Mouse (Mus musculus) MEL (cell line): ENCODE results near the gene Pla2g1b. TPM values are rescaled to one million over a fixed set of nuclear protein-coding genes. Genes with fewer than 3 reads are reported as not detected.
A peak's percentile ranks its signal among the peaks of the same experiment; 100 is the strongest.

ENCODE experiments used
- DNase-seq: peaks from one replicate; pipeline ENCODE4 v3.0.0; 2011; ENCODE audit warnings: low read depth, low spot score
- H3K27ac ChIP-seq: 2 replicates; pipeline ENCODE4 v1.5.1; 2012; ENCODE audit warnings: low read depth, mild to moderate bottlenecking, control low read depth, low read length, moderate library complexity; ENCODE audit not compliant: control insufficient read depth
- H3K27me3 ChIP-seq, 2 experiments: fragments of 150-350 bp in 1 of 2; sonication (generic) in 1 of 2; 2 replicates each; pipeline ENCODE4 v1.6.1; 2012; ENCODE audit warnings: low read length in 2 of 2, mild to moderate bottlenecking in 2 of 2, improper control_type of control experiment in 1 of 2, moderate library complexity in 1 of 2; ENCODE audit not compliant: insufficient read depth in 2 of 2, control insufficient read depth in 1 of 2
- H3K36me3 ChIP-seq, 2 experiments: 2 replicates each; pipeline ENCODE4 v1.6.1; 2012 to 2014; ENCODE audit warnings: low read length in 2 of 2, improper control_type of control experiment in 1 of 2, inconsistent platforms in 1 of 2, mild to moderate bottlenecking in 1 of 2; ENCODE audit not compliant: insufficient read depth in 2 of 2, control insufficient read depth in 1 of 2
- H3K4me1 ChIP-seq, 2 experiments: fragments of 150-350 bp in 1 of 2; sonication (generic) in 1 of 2; 2 replicates each; pipeline ENCODE4 v1.6.1; 2012; ENCODE audit warnings: low read length in 2 of 2, improper control_type of control experiment in 1 of 2, mild to moderate bottlenecking in 1 of 2; ENCODE audit not compliant: insufficient read depth in 2 of 2, control insufficient read depth in 1 of 2
- H3K4me3 ChIP-seq, 2 experiments: fragments of 150-350 bp in 1 of 2; sonication (generic) in 1 of 2; 2 replicates each; pipeline ENCODE4 v1.5.1; 2012; ENCODE audit warnings: low read depth in 2 of 2, low read length in 2 of 2, mild to moderate bottlenecking in 2 of 2, moderate library complexity in 2 of 2, control low read depth in 1 of 2, improper control_type of control experiment in 1 of 2; ENCODE audit not compliant: control insufficient read depth in 1 of 2, insufficient read depth in 1 of 2
- H3K79me2 ChIP-seq: 2 replicates; pipeline ENCODE4 v1.6.1; 2012; ENCODE audit warnings: mild to moderate bottlenecking, low read length, moderate library complexity; ENCODE audit not compliant: control insufficient read depth, poor library complexity, insufficient read depth
- H3K9ac ChIP-seq: 2 replicates; pipeline ENCODE4 v1.6.1; 2012; ENCODE audit warnings: low read depth, mild to moderate bottlenecking, control low read depth, low read length, moderate library complexity; ENCODE audit not compliant: control insufficient read depth, poor library complexity, severe bottlenecking
- H3K9me3 ChIP-seq: fragments of 150-350 bp; sonication (generic); replicated peaks from 2 replicates; pipeline ENCODE4 v1.6.1; 2012; ENCODE audit warnings: mild to moderate bottlenecking, low read length, improper control_type of control experiment, moderate library complexity; ENCODE audit not compliant: insufficient read depth
- CHD2 ChIP-seq: IDR thresholded peaks from 2 replicates; pipeline ENCODE4 v1.6.1; 2011; ENCODE audit warnings: low read length, improper control_type of control experiment
- CTCF ChIP-seq, 3 experiments: IDR thresholded peaks in 2 of 3; conservative IDR thresholded peaks in 1 of 3; 2 replicates each; pipeline ENCODE4 v1.5.1; 2011 to 2012; ENCODE audit warnings: low read length in 3 of 3, low read depth in 2 of 3, mild to moderate bottlenecking in 2 of 3, improper control_type of control experiment in 1 of 3, inconsistent platforms in 1 of 3, mixed read lengths in 1 of 3, moderate library complexity in 1 of 3; ENCODE audit not compliant: control insufficient read depth in 1 of 3, insufficient read depth in 1 of 3, poor library complexity in 1 of 3, severe bottlenecking in 1 of 3
- ELF1 ChIP-seq: IDR thresholded peaks from 2 replicates; pipeline ENCODE4 v1.6.1; 2014; ENCODE audit warnings: low read depth, mild to moderate bottlenecking, inconsistent platforms, low read length, improper control_type of control experiment, moderate library complexity
- EP300 ChIP-seq, 2 experiments: IDR thresholded peaks; 2 replicates each; pipeline ENCODE4 v1.6.1; 2011; ENCODE audit warnings: improper control_type of control experiment in 2 of 2, low read length in 2 of 2, low read depth in 1 of 2, mild to moderate bottlenecking in 1 of 2
- ETS1 ChIP-seq: IDR thresholded peaks from 2 replicates; pipeline ENCODE4 v1.6.1; 2012; ENCODE audit warnings: low read depth, mild to moderate bottlenecking, inconsistent platforms, low read length, improper control_type of control experiment, moderate library complexity
- MYB ChIP-seq: IDR thresholded peaks from 2 replicates; pipeline ENCODE4 v1.6.1; 2011; ENCODE audit warnings: mild to moderate bottlenecking, low read depth, low read length, improper control_type of control experiment
- NELFE ChIP-seq: IDR thresholded peaks from 2 replicates; pipeline ENCODE4 v1.6.1; 2011; ENCODE audit warnings: low read depth, low read length, improper control_type of control experiment
- POLR2AphosphoS2 ChIP-seq: IDR thresholded peaks from 2 replicates; pipeline ENCODE4 v1.6.1; 2011; ENCODE audit warnings: low read length, improper control_type of control experiment
- POLR2AphosphoS5 ChIP-seq: IDR thresholded peaks from 2 replicates; pipeline ENCODE4 v1.6.1; 2012; ENCODE audit warnings: low read depth, borderline replicate concordance, mild to moderate bottlenecking, inconsistent platforms, low read length, moderate library complexity, mixed read lengths
- USF1 ChIP-seq: IDR thresholded peaks from 2 replicates; pipeline ENCODE4 v1.6.1; 2014; ENCODE audit warnings: low read depth, mild to moderate bottlenecking, inconsistent platforms, low read length, improper control_type of control experiment, moderate library complexity
- polyA plus RNA-seq, 2 experiments: library from polyadenylated mRNA; stranded (reverse) in 1 of 2; unstranded in 1 of 2; fragments of >175 nt in 1 of 2; fragments of >200 nt in 1 of 2; gene quantifications; 2 replicates each; pipeline versions ENCODE4 v1.2.1 to v1.2.4; 2012; ENCODE audit warnings: low replicate concordance in 2 of 2, low read depth in 1 of 2; ENCODE audit not compliant: insufficient read length in 2 of 2, insufficient read depth in 1 of 2, missing spikeins in 1 of 2
- total RNA-seq: library from RNA; depleted of rRNA; stranded (reverse); fragments of 300-350 nt; gene quantifications from 2 replicates; pipeline ENCODE4 v1.2.3, GENCODE M21; 2012

The Pla2g1b gene
- total and polyA plus RNA-seq, 3 experiments: 0.58 to 6.6 TPM; not detected in 1

DNA sequence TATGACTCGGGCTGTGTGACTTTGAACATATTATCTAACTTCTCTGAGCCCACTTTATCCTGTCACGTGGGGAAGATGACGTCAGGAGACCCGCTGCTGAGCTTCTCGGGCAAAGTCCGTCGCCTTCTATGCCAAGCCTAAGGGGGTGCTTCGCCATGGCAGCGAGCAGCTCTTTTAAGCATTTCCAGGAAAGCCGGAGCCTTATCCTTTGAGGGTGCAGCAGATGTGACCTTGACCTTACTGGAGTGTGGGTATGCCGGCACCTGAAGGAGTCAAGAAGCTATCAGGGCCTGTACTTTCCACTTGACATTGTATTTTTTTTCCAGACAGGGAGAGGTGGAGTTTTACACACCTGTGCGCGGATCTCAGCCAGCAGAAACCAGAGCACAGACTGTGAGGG is 7.1 kb upstream of the Pla2g1b start:
- H3K4me1 ChIP-seq: no peaks in the 10 kb centered on the region
- TF ChIP-seq ETS1: no peak
- TF ChIP-seq USF1: peak; percentile 66; the same call in 1 of the 2 replicates
- DNase-seq: no peak
- no peak overlapping the region for H3K9ac ChIP-seq
- H3K9me3 ChIP-seq: no peaks in the 10 kb centered on the region
- H3K36me3 ChIP-seq: no peaks in the 10 kb centered on the region
- no peak overlapping the region for H3K27ac ChIP-seq
- no peaks in the 10 kb centered on the region for H3K79me2 ChIP-seq
- H3K27me3 ChIP-seq: no peaks in the 10 kb centered on the region
- no peak overlapping the region for H3K4me3 ChIP-seq

GRCm38 (mm10) chr5:115464408-115465115 is 1.5 kb upstream of the Pla2g1b start:
- H3K27me3 ChIP-seq: no peaks in the 10 kb centered on the region
- peak; percentile 24 for DNase-seq

DNA sequence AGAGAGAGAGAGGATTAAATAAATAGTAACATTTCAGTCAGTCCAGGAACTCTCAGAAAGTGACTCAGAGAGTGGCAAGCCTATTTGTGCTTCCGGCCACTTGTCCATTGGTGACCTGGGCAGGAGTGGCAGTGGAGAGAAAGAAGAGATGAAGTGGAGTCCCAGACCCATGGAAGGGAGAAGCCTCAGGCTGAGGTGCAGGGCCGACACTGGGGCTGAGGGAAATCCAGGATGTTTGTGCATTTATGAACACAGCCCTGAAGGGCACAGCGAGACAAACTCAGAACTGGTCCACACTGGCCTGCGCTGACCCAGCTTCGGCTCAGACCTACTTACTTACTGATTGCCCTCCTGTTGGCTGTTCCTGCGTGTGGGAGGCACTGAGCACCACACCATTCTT is 3.7 kb downstream of the Pla2g1b start:
- DNase-seq: no peak
- TF ChIP-seq ETS1 (no peak), NELFE (no peak), MYB (no peak), CHD2 (no peak), EP300 (IDR thresholded peaks at IDR 0.05; ENCODE audit: low read depth in 1 of 2, low read length in 2 of 2) (no peak), ELF1 (no peak), POLR2AphosphoS2 (no peak)
- Histone ChIP-seq H3K4me3 (no peak overlapping the region), H3K9me3 (no peaks in the 10 kb centered on the region), H3K4me1 (peaks cover 2 to 10% of the 10 kb centered on the region in 2 experiments; a peak in 2 of 4 replicates), H3K79me2 (no peaks in the 10 kb centered on the region), H3K27me3 (no peaks in the 10 kb centered on the region), H3K27ac (no peak overlapping the region), H3K9ac (no peak overlapping the region), H3K36me3 (peaks cover 0 to 7% of the 10 kb centered on the region in 2 experiments; a peak in 2 of 4 replicates)

More at GRCm38 (mm10) chr5:115464408-115465115, 1.5 kb upstream of the Pla2g1b start:
- no peak overlapping the region for H3K4me3 ChIP-seq
- H3K79me2 ChIP-seq: no peaks in the 10 kb centered on the region
- H3K27ac ChIP-seq: no peak overlapping the region
- TF ChIP-seq POLR2AphosphoS2 (no peak), CTCF (IDR thresholded peaks at IDR 0.05 in 2 of 3, conservative IDR thresholded peaks at IDR 0.05 in 1 of 3; ENCODE audit: control insufficient read depth in 1 of 3, insufficient read depth in 1 of 3, low read depth in 2 of 3, low read length in 3 of 3, poor library complexity in 1 of 3, severe bottlenecking in 1 of 3) (peak in 1 of 3 experiments; percentile 26; a peak in 2 of 6 replicates), POLR2AphosphoS5 (no peak)
- TF ChIP-seq, all 39 proteins: peak for 1
- Histone ChIP-seq H3K9ac (no peak overlapping the region), H3K4me1 (peaks cover 2 to 7% of the 10 kb centered on the region in 2 experiments; a peak in 2 of 4 replicates), H3K9me3 (no peaks in the 10 kb centered on the region), H3K36me3 (peaks cover 0 to 7% of the 10 kb centered on the region in 2 experiments; a peak in 2 of 4 replicates)
